13 mouse cellular contexts compared by ENCODE assay signal in genomic region chr11:76168976-76169375, GRCm38 (mm10). TPM values are rescaled to one million over a fixed set of nuclear protein-coding genes. Genes with fewer than 3 reads are reported as not detected.
DNase-seq lines count a peak whose midpoint lies in the region; ATAC-seq and TF ChIP-seq lines count a peak whose summit lies in the region.
"Had no signal": no experiment of that assay in that cellular context is flagged by ENCODE, and none has a peak within 500 bp of the region (broad histone marks: within the 10 kb centered on the region; RNA-seq: fewer than 3 reads in every experiment).

No protein-coding gene starts in this region.

- no peak overlapping the region for H3K27ac ChIP-seq in intestine, postnatal 0 days (ENCODE audit: low read depth, low read length)
- H3K27ac ChIP-seq: hindbrain, embryonic 15.5 days had no signal

- H3K4me3 ChIP-seq in intestine, postnatal 0 days (ENCODE audit: low read depth, low read length) = no peak overlapping the region
- H3K4me3 ChIP-seq: hindbrain, embryonic 15.5 days had no signal

- H3K4me2 ChIP-seq in intestine, postnatal 0 days (replicated peaks; ENCODE audit: low read depth) = no peak overlapping the region
- H3K4me2 ChIP-seq: hindbrain, embryonic 15.5 days had no signal

- peaks cover 14% of the 10 kb centered on the region; the same call in 1 of the 2 replicates for H3K36me3 ChIP-seq in intestine, postnatal 0 days (ENCODE audit: control insufficient read depth, insufficient read depth)

- no peaks in the 10 kb centered on the region for H3K27me3 ChIP-seq in intestine, postnatal 0 days (replicated peaks; ENCODE audit: control insufficient read depth, insufficient read depth, low read length)
- H3K27me3 ChIP-seq: hindbrain, embryonic 15.5 days had no signal

- TF ChIP-seq CTCF in intestine, postnatal 0 days (IDR thresholded peaks at IDR 0.05; ENCODE audit: low read depth) = no peak

- no peak for ATAC-seq in intestine, postnatal 0 days

- no peaks in the 10 kb centered on the region for H3K9me3 ChIP-seq in intestine, postnatal 0 days (ENCODE audit: control insufficient read depth)
- H3K9me3 ChIP-seq: hindbrain, embryonic 15.5 days had no signal

- H3K9ac ChIP-seq in intestine, postnatal 0 days (ENCODE audit: low read depth, low read length) = no peak overlapping the region
- H3K9ac ChIP-seq: hindbrain, embryonic 15.5 days had no signal

- no peaks in the 10 kb centered on the region for H3K4me1 ChIP-seq in intestine, postnatal 0 days (replicated peaks; ENCODE audit: control insufficient read depth, insufficient read depth, low read length)

- intact Hi-C loops in left cerebral cortex, postnatal 4 days (cut with DNase I) = loop anchor here (5.0 to 10.0 kb wide), 2 partner anchors 82 to 384 kb away; no protein-coding TSS in a partner anchor

- 79% methylated on average over 3 of the region's 3 CpGs for WGBS in intestine, postnatal 0 days

- peak; percentile 23 for DNase-seq in adrenal gland, postnatal 10 days
- DNase-seq in adrenal gland, postnatal 14 days = no peak
- DNase-seq in left cerebral cortex, postnatal 4 days = peak; percentile 57
- no peak for DNase-seq in left cerebral cortex, adult 9 months (ENCODE audit: low spot score in 2 of 2)
- peak; percentile 46 for DNase-seq in cerebellum, adult 11-12 months
- DNase-seq in kidney, adult 9 months = peak; percentile 80
- no peak for DNase-seq in testis, postnatal 14 days (ENCODE audit: low spot score)
- DNase-seq: adrenal gland, adult 8-10 months; lung, adult 2 months had no signal

RNA-seq across cellular contexts. Expression of gene Vps53, which starts 10.5 kb away (rescaled TPM):
- 10 to 100 TPM; 36.1 to 42.0 TPM for total RNA-seq in adrenal gland, postnatal 10 days (2021)
- 39.5 and 41.1 TPM in 2 replicates for total RNA-seq in adrenal gland, postnatal 14 days (2021)
- 10 to 100 TPM; 75.1 to 86.2 TPM for total RNA-seq in left cerebral cortex, postnatal 4 days (2021)
- 43.3 and 44.8 TPM in 2 replicates for polyA plus RNA-seq in intestine, postnatal 0 days (2015; fragmentation: Nextera tagmentation; extraction: Ambion mirVana)

RNA-seq across cellular contexts. Expression of gene Fam57a, which starts 10.5 kb away (rescaled TPM):
- total RNA-seq in adrenal gland, postnatal 10 days (2021) = 10 to 100 TPM in 1 of 2 experiments, 1 to 10 TPM in 1; 7.1 to 10.8 TPM
- total RNA-seq in adrenal gland, postnatal 14 days (2021) = 7.6 and 8.0 TPM in 2 replicates
- 10 to 100 TPM; 22.9 to 25.9 TPM for total RNA-seq in left cerebral cortex, postnatal 4 days (2021)
- 15.5 and 19.9 TPM in 2 replicates for polyA plus RNA-seq in intestine, postnatal 0 days (2015; fragmentation: Nextera tagmentation; extraction: Ambion mirVana)

RNA-seq across cellular contexts. Expression of gene Dbil5, which starts 48.4 kb away (rescaled TPM):
- total RNA-seq in adrenal gland, postnatal 10 days (2021) = under 1 TPM in 1 of 2 experiments, not detected in 1; 0.66 TPM
- 1.3 TPM in 1 of 2 replicates, not detected in the other for total RNA-seq in adrenal gland, postnatal 14 days (2021)
- not detected for total RNA-seq in left cerebral cortex, postnatal 4 days (2021)
- polyA plus RNA-seq in intestine, postnatal 0 days (2015; fragmentation: Nextera tagmentation; extraction: Ambion mirVana) = 0.65 and 0.86 TPM in 2 replicates
- total RNA-seq: megakaryocyte, adult 5-6 weeks had no signal
- polyA plus RNA-seq: limb, embryonic 11.5 days had no signal

RNA-seq across cellular contexts. Expression of gene Gemin4, which starts 48.5 kb away (rescaled TPM):
- total RNA-seq in adrenal gland, postnatal 10 days (2021) = 1 to 10 TPM in 1 of 2 experiments, not detected in 1; 4.6 TPM
- 6.0 and 7.1 TPM in 2 replicates for total RNA-seq in adrenal gland, postnatal 14 days (2021)
- total RNA-seq in left cerebral cortex, postnatal 4 days (2021) = 10 to 100 TPM in 1 of 2 experiments, 1 to 10 TPM in 1; 7.7 to 10.3 TPM
- 5.7 and 7.5 TPM in 2 replicates for polyA plus RNA-seq in intestine, postnatal 0 days (2015; fragmentation: Nextera tagmentation; extraction: Ambion mirVana)

Comparison
In these comparisons a context has a peak if more than half of its experiments do, and no peak if none do; other contexts are left out.
1. DNase-seq: peak in adrenal gland, postnatal 10 days (single experiment), left cerebral cortex, postnatal 4 days (single experiment), cerebellum, adult 11-12 months (single experiment) and kidney, adult 9 months (single experiment); none in adrenal gland, postnatal 14 days (single experiment), left cerebral cortex, adult 9 months (0 of 2) and testis, postnatal 14 days (single experiment).